Mouse (Mus musculus): Measurements from ENCODE around the gene Bckdha. TPM values are rescaled to one million over a fixed set of nuclear protein-coding genes. Genes with fewer than 3 reads are reported as not detected.

Bckdha gene
- polyA plus RNA-seq, 1 experiment from 2014 or later = 51.8 TPM

GRCm38 (mm10) chr7:25614086-25614485, 44.7 kb downstream of the Bckdha start:
- no peak overlapping the region for H3K27ac ChIP-seq (ENCODE audit: low read depth, low read length)
- no peaks in the 10 kb centered on the region for H3K9me3 ChIP-seq (ENCODE audit: control insufficient read depth, low read length)
- no peaks in the 10 kb centered on the region for H3K36me3 ChIP-seq (ENCODE audit: control insufficient read depth, insufficient read depth, low read length)
- H3K4me1 ChIP-seq (ENCODE audit: control insufficient read depth, insufficient read depth, low read depth, low read length) = peaks cover 3% of the 10 kb centered on the region
- WGBS = 91% methylated on average over 5 of the region's 5 CpGs
- no peak overlapping the region for H3K9ac ChIP-seq (ENCODE audit: low read depth, low read length)
- no peak for ATAC-seq
- H3K4me2 ChIP-seq (ENCODE audit: low read length) = no peak overlapping the region
- H3K27me3 ChIP-seq (replicated peaks; ENCODE audit: control insufficient read depth, insufficient read depth, low read length) = no peaks in the 10 kb centered on the region
- H3K4me3 ChIP-seq (ENCODE audit: low read length) = no peak overlapping the region

- Histone ChIP-seq H3K4me2 (ENCODE audit: low read length) (no peak overlapping the region), H3K27ac (ENCODE audit: low read depth, low read length) (no peak overlapping the region), H3K9ac (ENCODE audit: low read depth, low read length) (no peak overlapping the region), H3K9me3 (ENCODE audit: control insufficient read depth, low read length) (peaks cover 4% of the 10 kb centered on the region; the same call in 1 of the 2 replicates), H3K27me3 (replicated peaks; ENCODE audit: control insufficient read depth, insufficient read depth, low read length) (no peaks in the 10 kb centered on the region), H3K36me3 (ENCODE audit: control insufficient read depth, insufficient read depth, low read length) (no peaks in the 10 kb centered on the region), H3K4me1 (ENCODE audit: control insufficient read depth, insufficient read depth, low read depth, low read length) (no peaks in the 10 kb centered on the region), H3K4me3 (ENCODE audit: low read length) (no peak overlapping the region)
- WGBS = 48% methylated on average over 7 of the region's 7 CpGs
- no peak for ATAC-seq
Measured at GRCm38 (mm10) chr7:25611501-25611900, 47.3 kb downstream of the Bckdha start.

- Histone ChIP-seq H3K4me2 (ENCODE audit: low read length) (no peak overlapping the region), H3K27ac (ENCODE audit: low read depth, low read length) (no peak overlapping the region), H3K36me3 (ENCODE audit: control insufficient read depth, insufficient read depth, low read length) (no peaks in the 10 kb centered on the region), H3K4me1 (ENCODE audit: control insufficient read depth, insufficient read depth, low read depth, low read length) (no peaks in the 10 kb centered on the region), H3K9ac (ENCODE audit: low read depth, low read length) (no peak overlapping the region), H3K27me3 (replicated peaks; ENCODE audit: control insufficient read depth, insufficient read depth, low read length) (no peaks in the 10 kb centered on the region), H3K9me3 (ENCODE audit: control insufficient read depth, low read length) (peaks cover 4% of the 10 kb centered on the region; the same call in 1 of the 2 replicates), H3K4me3 (ENCODE audit: low read length) (no peak overlapping the region)
- 51% methylated on average over 6 of the region's 6 CpGs for WGBS
- no peak for ATAC-seq
Measured at GRCm38 (mm10) chr7:25610056-25610455, 48.7 kb downstream of the Bckdha start.

GRCm38 (mm10) chr7:25607196-25607595, 51.6 kb downstream of the Bckdha start:
- Histone ChIP-seq H3K27ac (ENCODE audit: low read depth, low read length) (no peak overlapping the region), H3K4me1 (ENCODE audit: control insufficient read depth, insufficient read depth, low read depth, low read length) (no peaks in the 10 kb centered on the region), H3K4me2 (ENCODE audit: low read length) (no peak overlapping the region), H3K36me3 (ENCODE audit: control insufficient read depth, insufficient read depth, low read length) (no peaks in the 10 kb centered on the region), H3K4me3 (ENCODE audit: low read length) (no peak overlapping the region), H3K9me3 (ENCODE audit: control insufficient read depth, low read length) (peaks cover 4% of the 10 kb centered on the region; the same call in 1 of the 2 replicates), H3K9ac (ENCODE audit: low read depth, low read length) (no peak overlapping the region), H3K27me3 (replicated peaks; ENCODE audit: control insufficient read depth, insufficient read depth, low read length) (no peaks in the 10 kb centered on the region)
- no peak for ATAC-seq
- WGBS = 82% methylated on average over 2 of the region's 2 CpGs

- Histone ChIP-seq H3K4me2 (ENCODE audit: low read length) (no peak overlapping the region), H3K9me3 (ENCODE audit: control insufficient read depth, low read length) (peaks cover 4% of the 10 kb centered on the region; the same call in 1 of the 2 replicates), H3K4me1 (ENCODE audit: control insufficient read depth, insufficient read depth, low read depth, low read length) (no peaks in the 10 kb centered on the region), H3K9ac (ENCODE audit: low read depth, low read length) (no peak overlapping the region), H3K4me3 (ENCODE audit: low read length) (no peak overlapping the region), H3K27me3 (replicated peaks; ENCODE audit: control insufficient read depth, insufficient read depth, low read length) (no peaks in the 10 kb centered on the region), H3K36me3 (ENCODE audit: control insufficient read depth, insufficient read depth, low read length) (no peaks in the 10 kb centered on the region), H3K27ac (ENCODE audit: low read depth, low read length) (no peak overlapping the region)
- no peak for ATAC-seq
- WGBS = 87% methylated on average over 4 of the region's 4 CpGs
Measured at GRCm38 (mm10) chr7:25606625-25607063, 52.1 kb downstream of the Bckdha start.

- 88% methylated on average over 16 of the region's 16 CpGs for WGBS
- H3K9me3 ChIP-seq (ENCODE audit: control insufficient read depth, low read length) = no peaks in the 10 kb centered on the region
- no peaks in the 10 kb centered on the region for H3K27me3 ChIP-seq (replicated peaks; ENCODE audit: control insufficient read depth, insufficient read depth, low read length)
- no peaks in the 10 kb centered on the region for H3K36me3 ChIP-seq (ENCODE audit: control insufficient read depth, insufficient read depth, low read length)
- H3K9ac ChIP-seq (ENCODE audit: low read depth, low read length) = no peak overlapping the region
- no peaks in the 10 kb centered on the region for H3K4me1 ChIP-seq (ENCODE audit: control insufficient read depth, insufficient read depth, low read depth, low read length)
- no peak overlapping the region for H3K27ac ChIP-seq (ENCODE audit: low read depth, low read length)
- H3K4me3 ChIP-seq (ENCODE audit: low read length) = no peak overlapping the region
- ATAC-seq = no peak
- H3K4me2 ChIP-seq (ENCODE audit: low read length) = no peak overlapping the region
Measured at GRCm38 (mm10) chr7:25601346-25601745, 57.4 kb downstream of the Bckdha start.

GRCm38 (mm10) chr7:25600666-25601065, 58.1 kb downstream of the Bckdha start:
- Histone ChIP-seq H3K9me3 (ENCODE audit: control insufficient read depth, low read length) (no peaks in the 10 kb centered on the region), H3K4me1 (ENCODE audit: control insufficient read depth, insufficient read depth, low read depth, low read length) (no peaks in the 10 kb centered on the region)
- 95% methylated on average over 11 of the region's 11 CpGs for WGBS

GRCm38 (mm10) chr7:25599663-25600062, 59.1 kb downstream of the Bckdha start:
- peak; percentile 34; the same call in 1 of the 2 replicates for ATAC-seq
- 17% methylated on average over 10 of the region's 10 CpGs for WGBS
- Histone ChIP-seq H3K4me3 (ENCODE audit: low read length) (no peak overlapping the region), H3K9me3 (ENCODE audit: control insufficient read depth, low read length) (no peaks in the 10 kb centered on the region), H3K9ac (ENCODE audit: low read depth, low read length) (no peak overlapping the region), H3K36me3 (ENCODE audit: control insufficient read depth, insufficient read depth, low read length) (no peaks in the 10 kb centered on the region), H3K4me2 (ENCODE audit: low read length) (no peak overlapping the region), H3K27me3 (replicated peaks; ENCODE audit: control insufficient read depth, insufficient read depth, low read length) (no peaks in the 10 kb centered on the region), H3K4me1 (ENCODE audit: control insufficient read depth, insufficient read depth, low read depth, low read length) (no peaks in the 10 kb centered on the region), H3K27ac (ENCODE audit: low read depth, low read length) (no peak overlapping the region)

More at GRCm38 (mm10) chr7:25600666-25601065, 58.1 kb downstream of the Bckdha start:
- no peak overlapping the region for H3K4me3 ChIP-seq (ENCODE audit: low read length)
- H3K27me3 ChIP-seq (replicated peaks; ENCODE audit: control insufficient read depth, insufficient read depth, low read length) = no peaks in the 10 kb centered on the region
- H3K27ac ChIP-seq (ENCODE audit: low read depth, low read length) = no peak overlapping the region
- H3K36me3 ChIP-seq (ENCODE audit: control insufficient read depth, insufficient read depth, low read length) = no peaks in the 10 kb centered on the region
- ATAC-seq = no peak
- H3K4me2 ChIP-seq (ENCODE audit: low read length) = no peak overlapping the region
- H3K9ac ChIP-seq (ENCODE audit: low read depth, low read length) = no peak overlapping the region

- H3K4me2 ChIP-seq (ENCODE audit: low read length) = no peak overlapping the region
- H3K9ac ChIP-seq (ENCODE audit: low read depth, low read length) = no peak overlapping the region
- H3K4me1 ChIP-seq (ENCODE audit: control insufficient read depth, insufficient read depth, low read depth, low read length) = no peaks in the 10 kb centered on the region
- no peaks in the 10 kb centered on the region for H3K27me3 ChIP-seq (replicated peaks; ENCODE audit: control insufficient read depth, insufficient read depth, low read length)
- H3K36me3 ChIP-seq (ENCODE audit: control insufficient read depth, insufficient read depth, low read length) = no peaks in the 10 kb centered on the region
- no peak overlapping the region for H3K27ac ChIP-seq (ENCODE audit: low read depth, low read length)
- no peak overlapping the region for H3K4me3 ChIP-seq (ENCODE audit: low read length)
- H3K9me3 ChIP-seq (ENCODE audit: control insufficient read depth, low read length) = no peaks in the 10 kb centered on the region
- no peak for ATAC-seq
- WGBS = 71% methylated on average over 3 of the region's 3 CpGs
Measured at GRCm38 (mm10) chr7:25593859-25594258, 64.9 kb downstream of the Bckdha start.

GRCm38 (mm10) chr7:25591226-25591625, 67.6 kb downstream of the Bckdha start:
- no peak for ATAC-seq
- Histone ChIP-seq H3K4me2 (ENCODE audit: low read length) (no peak overlapping the region), H3K27me3 (replicated peaks; ENCODE audit: control insufficient read depth, insufficient read depth, low read length) (no peaks in the 10 kb centered on the region), H3K4me3 (ENCODE audit: low read length) (no peak overlapping the region), H3K4me1 (ENCODE audit: control insufficient read depth, insufficient read depth, low read depth, low read length) (no peaks in the 10 kb centered on the region), H3K9me3 (ENCODE audit: control insufficient read depth, low read length) (no peaks in the 10 kb centered on the region), H3K9ac (ENCODE audit: low read depth, low read length) (no peak overlapping the region), H3K36me3 (ENCODE audit: control insufficient read depth, insufficient read depth, low read length) (no peaks in the 10 kb centered on the region), H3K27ac (ENCODE audit: low read depth, low read length) (no peak overlapping the region)
- 91% methylated on average over 2 of the region's 2 CpGs for WGBS
